Mouse (Mus musculus) colon, adult 2 months (tissue): Measurements from ENCODE around the gene Hoxc13. TPM values are rescaled to one million over a fixed set of nuclear protein-coding genes. Genes with fewer than 3 reads are reported as not detected.

Source experiments
- polyA plus RNA-seq: library from polyadenylated mRNA; depleted of rRNA; stranded (reverse); fragments of >200 nt; gene quantifications from 2 replicates; pipeline ENCODE4 v1.2.3, GENCODE M21; 2012; rRNA removed

Gene Hoxc13
- not detected in 2 replicates for polyA plus RNA-seq

GRCm38 (mm10) chr15:102921053-102922011, at the start of gene Hoxc13:
TSS of gene Hoxc13 (plus strand) at chr15:102921103.

GRCm38 (mm10) chr15:102936279-102936972, 15.5 kb downstream of the Hoxc13 start, which contains the start of gene Hoxc12:
TSS of gene Hoxc12 (plus strand) at chr15:102936757.

GRCm38 (mm10) chr15:102954192-102955006, 33.5 kb downstream of the Hoxc13 start, which contains the start of gene Hoxc11:
TSS of gene Hoxc11 (plus strand) at chr15:102954427.

GRCm38 (mm10) chr15:102966776-102967311, 45.9 kb downstream of the Hoxc13 start, which contains the start of gene Hoxc10:
TSS of gene Hoxc10 (plus strand) at chr15:102966796.

GRCm38 (mm10) chr15:102967312-102967510, 46.3 kb downstream of the Hoxc13 start, which contains the start of gene Hoxc5:
TSS of gene Hoxc5 (plus strand) at chr15:102967443.

GRCm38 (mm10) chr15:102976171-102976570, 55.3 kb downstream of the Hoxc13 start, which contains the start of gene Hoxc9:
TSS of gene Hoxc9 (plus strand) at chr15:102976439.

Other genes with a start within 250 kb of the Hoxc13 start
- 491 and 570 TPM in 2 replicates for gene Atp5g2, start 248.8 kb upstream of the Hoxc13 start, polyA plus RNA-seq
- 26.0 and 26.5 TPM in 2 replicates for gene Calcoco1, start 198.9 kb upstream of the Hoxc13 start, polyA plus RNA-seq
- not detected in 2 replicates for gene Hoxc12, start 15.7 kb downstream of the Hoxc13 start, polyA plus RNA-seq
- not detected in 2 replicates for gene Hoxc11, start 33.3 kb downstream of the Hoxc13 start, polyA plus RNA-seq
- 0.07 and 0.43 TPM in 2 replicates for gene Hoxc10, start 45.7 kb downstream of the Hoxc13 start, polyA plus RNA-seq
- gene Hoxc5, start 46.3 kb downstream of the Hoxc13 start, polyA plus RNA-seq = 0.06 and 0.19 TPM in 2 replicates
- 0.14 and 0.15 TPM in 2 replicates for gene Hoxc9, start 55.3 kb downstream of the Hoxc13 start, polyA plus RNA-seq
- gene Hoxc8, start 69.5 kb downstream of the Hoxc13 start, polyA plus RNA-seq = 0.16 TPM in 1 of 2 replicates, not detected in the other
- 0.27 and 0.45 TPM in 2 replicates for gene Hoxc6, start 77.2 kb downstream of the Hoxc13 start, polyA plus RNA-seq
- 0.13 and 0.25 TPM in 2 replicates for gene Hoxc4, start 97.8 kb downstream of the Hoxc13 start, polyA plus RNA-seq
- 23.5 and 24.3 TPM in 2 replicates for gene Smug1, start 246.0 kb downstream of the Hoxc13 start, polyA plus RNA-seq